Mouse (Mus musculus) spleen, adult 2 months (tissue): ENCODE results near the gene Gm3248.
"Not testable (repeated sequence)": the region's sequence is repeated elsewhere in the genome, so short reads cannot be mapped to it uniquely, and the experiment has no call there.

Source experiments
- CTCF ChIP-seq: fragments of 200-500 bp; IDR thresholded peaks from 2 replicates; pipeline ENCODE4 v1.5.1; 2011; ENCODE audit warnings: mild to moderate bottlenecking, inconsistent platforms; ENCODE audit not compliant: insufficient read depth, insufficient read length, insufficient replicate concordance; ENCODE audit errors: extremely low read depth
- POLR2A ChIP-seq: fragments of 200-500 bp; IDR thresholded peaks from 2 replicates; pipeline ENCODE4 v1.6.1; 2011; ENCODE audit warnings: low read depth, low read length, inconsistent platforms

GRCm38 (mm10) chr14:5923276-5923675, 38.3 kb downstream of the Gm3248 start:
- not testable (repeated sequence) for TF ChIP-seq CTCF, POLR2A
